Mouse (Mus musculus) brain, adult 2 months (tissue): Measurements from ENCODE around the gene Lgals4.

Experiments
- DNase-seq: peaks from one replicate; pipeline ENCODE4 v3.0.0; 2011; ENCODE audit warnings: low read depth, low spot score

Gene Lgals4

GRCm38 (mm10) chr7:28808221-28808941 lies 25.3 kb upstream of the Lgals4 start, which contains the start of gene Hnrnpl:
TSS of gene Hnrnpl (plus strand) at chr7:28808541.
- DNase-seq, result peak; percentile 73

GRCm38 (mm10) chr7:28808957-28809393 lies 24.7 kb upstream of the Lgals4 start:
- DNase-seq, result peak; percentile 97

- peak; percentile 83 for DNase-seq
These were observed 24.1 kb upstream of the Lgals4 start for GRCm38 (mm10) chr7:28809401-28810089.

- peak; percentile 100 for DNase-seq
These were observed 23.3 kb upstream of the Lgals4 start for GRCm38 (mm10) chr7:28810107-28811066.

- peak; percentile 96 for DNase-seq
These were observed 22.4 kb upstream of the Lgals4 start for GRCm38 (mm10) chr7:28811228-28811627.

- DNase-seq, result no peak
These were observed 21.9 kb upstream of the Lgals4 start for GRCm38 (mm10) chr7:28811640-28812275.

GRCm38 (mm10) chr7:28812436-28812835 lies 21.2 kb upstream of the Lgals4 start:
- no peak for DNase-seq

GRCm38 (mm10) chr7:28812949-28813348 lies 20.7 kb upstream of the Lgals4 start:
- DNase-seq, result no peak

GRCm38 (mm10) chr7:28814306-28815034 lies 19.2 kb upstream of the Lgals4 start:
- DNase-seq, result no peak

- DNase-seq, result no peak
These were observed 18.4 kb upstream of the Lgals4 start for GRCm38 (mm10) chr7:28815230-28815629.

GRCm38 (mm10) chr7:28816201-28816600 lies 17.5 kb upstream of the Lgals4 start:
- peak; percentile 36 for DNase-seq

- no peak for DNase-seq
These were observed 16.7 kb upstream of the Lgals4 start for GRCm38 (mm10) chr7:28816920-28817319.

GRCm38 (mm10) chr7:28817524-28817923 lies 16.1 kb upstream of the Lgals4 start:
- no peak for DNase-seq

- DNase-seq, result no peak
These were observed 15.7 kb upstream of the Lgals4 start for GRCm38 (mm10) chr7:28817957-28818356.

- DNase-seq, result no peak
These were observed 15.2 kb upstream of the Lgals4 start for GRCm38 (mm10) chr7:28818436-28818835.

GRCm38 (mm10) chr7:28818861-28819452 lies 14.7 kb upstream of the Lgals4 start:
- DNase-seq, result no peak

GRCm38 (mm10) chr7:28819571-28819970 lies 14.1 kb upstream of the Lgals4 start:
- DNase-seq, result no peak

- DNase-seq, result peak; percentile 67
These were observed 13.0 kb upstream of the Lgals4 start for GRCm38 (mm10) chr7:28820358-28821260.

- DNase-seq, result peak; percentile 86
These were observed 12.3 kb upstream of the Lgals4 start for GRCm38 (mm10) chr7:28821261-28821831.
